Mouse (Mus musculus): Measurements from ENCODE around the gene Tlk2.
"Not testable (repeated sequence)": the region's sequence is repeated elsewhere in the genome, so short reads cannot be mapped to it uniquely, and the experiment has no call there.

Tlk2 gene

GRCm38 (mm10) chr11:105178516-105178915 lies at the start of gene Tlk2:
Gene Tlk2 (plus strand): TSS chr11:105178807.
- no peak for DNase-seq

DNA sequence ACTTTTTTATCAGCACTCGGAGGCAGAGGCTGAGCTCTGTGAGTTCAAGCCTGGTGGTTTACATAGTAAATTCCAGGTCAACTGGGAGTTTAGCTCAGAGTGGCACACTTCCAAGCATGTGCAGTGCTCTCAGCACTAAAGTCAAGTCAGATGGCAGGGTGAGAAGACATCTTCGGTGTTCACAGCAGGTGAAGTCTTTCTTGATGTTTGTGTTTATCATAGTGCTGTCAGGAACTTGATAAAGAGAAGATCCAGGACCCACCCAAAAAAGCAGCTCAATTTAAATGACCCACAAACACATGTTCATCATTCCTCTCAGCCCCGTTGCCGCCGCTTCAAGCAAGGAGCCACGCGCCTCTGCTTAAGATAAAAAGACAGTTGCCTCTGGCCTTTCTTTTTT lies 42.9 kb upstream of the Tlk2 start:
- no peak for DNase-seq

GRCm38 (mm10) chr11:105137255-105137654 lies 41.4 kb upstream of the Tlk2 start:
- DNase-seq: not testable (repeated sequence)

- DNase-seq: not testable (repeated sequence)
Observed at GRCm38 (mm10) chr11:105140512-105140911, 38.1 kb upstream of the Tlk2 start.

- DNase-seq: no peak
Observed at GRCm38 (mm10) chr11:105141115-105141514, 37.5 kb upstream of the Tlk2 start.

DNA sequence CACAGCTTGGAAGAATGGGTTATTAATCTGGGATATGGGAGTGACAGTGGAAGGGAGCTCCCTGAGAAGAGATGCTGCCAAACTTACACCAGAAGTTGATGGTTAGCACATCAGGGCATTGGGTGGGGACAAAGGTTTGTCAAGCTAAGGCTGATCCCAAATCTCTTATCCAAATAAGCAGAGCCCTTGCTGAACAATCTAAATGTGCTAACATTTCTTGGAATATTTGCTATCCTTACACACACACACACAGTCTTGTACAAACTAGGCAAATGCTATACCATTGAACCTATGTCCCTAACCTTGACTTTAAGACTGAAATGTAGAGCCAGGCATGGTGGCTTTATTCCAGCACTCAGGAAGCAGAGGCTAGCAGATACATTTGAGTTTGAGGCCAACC lies 35.0 kb upstream of the Tlk2 start:
- DNase-seq: no peak

GRCm38 (mm10) chr11:105144084-105144483 lies 34.5 kb upstream of the Tlk2 start:
- no peak for DNase-seq

DNA sequence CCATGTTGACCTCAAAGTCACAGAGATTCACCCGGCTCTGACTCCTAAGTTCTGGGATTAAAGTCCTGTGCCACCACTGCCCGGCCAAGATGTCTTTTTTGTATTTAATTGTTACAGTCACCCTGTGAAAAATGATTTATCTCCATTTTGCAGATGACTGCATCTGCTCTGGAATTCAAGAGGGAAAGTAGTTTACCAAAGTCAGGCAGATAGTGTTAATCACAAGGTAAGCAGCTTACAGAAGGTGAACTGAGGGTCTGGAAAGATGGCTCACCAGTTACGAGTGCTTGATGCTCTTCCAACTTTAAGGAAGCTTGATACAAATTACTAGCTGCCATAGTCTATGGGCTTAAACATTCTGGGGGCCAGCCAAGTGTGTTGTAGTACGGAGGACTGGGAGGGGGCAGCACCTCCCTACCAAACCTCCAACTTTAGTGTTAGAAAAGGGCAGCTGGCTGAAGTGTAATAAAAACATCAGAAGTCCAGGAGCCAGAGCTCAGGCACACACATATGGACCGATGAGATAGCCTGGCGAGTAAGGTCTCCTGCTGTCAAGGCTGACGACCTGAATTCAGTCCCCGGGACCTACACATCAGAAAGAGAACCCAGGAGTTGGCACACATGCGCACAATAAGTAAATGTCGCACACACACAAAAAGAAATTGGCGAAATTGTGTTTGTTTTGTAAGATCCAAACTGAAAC lies 33.9 kb upstream of the Tlk2 start:
- DNase-seq: no peak

- no peak for DNase-seq
Observed at GRCm38 (mm10) chr11:105145211-105145610, 33.4 kb upstream of the Tlk2 start.

DNA sequence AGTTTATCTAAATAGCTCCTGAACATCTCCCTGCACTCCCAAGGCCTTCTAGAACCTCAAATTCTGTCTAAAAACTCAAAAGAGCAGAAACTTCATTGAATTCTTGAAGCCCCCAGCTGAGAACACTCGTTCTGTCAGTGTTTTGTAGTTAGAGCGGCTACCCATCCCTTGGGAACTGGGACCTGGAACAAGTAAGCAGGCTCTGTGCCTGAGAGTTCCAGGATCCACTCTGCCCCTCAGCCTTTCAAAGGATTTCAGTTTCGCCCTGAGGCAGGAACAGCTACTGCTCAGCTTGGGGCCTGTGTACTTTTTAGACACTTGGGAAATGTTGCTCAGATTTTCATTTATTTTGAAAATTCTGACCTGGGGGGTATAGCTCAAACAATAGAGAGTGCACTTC lies 32.0 kb upstream of the Tlk2 start, which contains the start of gene Gm10842:
Gene Gm10842, plus strand, starts transcription at position 301 of the 400 bp plus-strand sequence.
- no peak for DNase-seq

- DNase-seq: no peak
Observed at GRCm38 (mm10) chr11:105149353-105149752, 29.3 kb upstream of the Tlk2 start.

DNA sequence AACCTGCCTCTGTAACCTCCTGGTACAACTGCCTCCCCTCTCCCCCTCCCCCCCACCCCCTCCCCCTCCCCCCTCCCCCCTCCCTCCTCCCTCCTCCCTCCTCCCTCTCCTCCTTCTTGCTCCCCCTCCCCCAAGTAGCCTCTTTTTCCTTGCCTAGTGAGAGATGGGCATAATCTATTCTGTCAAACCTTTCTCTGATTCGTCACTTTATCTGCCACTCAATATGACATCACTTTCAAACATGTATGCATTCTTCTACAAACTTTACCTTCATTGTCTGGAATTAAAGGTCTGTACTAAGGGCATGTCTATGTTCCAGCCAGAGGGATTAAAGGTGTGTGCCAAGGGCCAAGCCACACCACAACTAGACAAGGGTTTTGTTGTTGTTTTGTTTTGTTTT lies 28.8 kb upstream of the Tlk2 start:
- no peak for DNase-seq

DNA sequence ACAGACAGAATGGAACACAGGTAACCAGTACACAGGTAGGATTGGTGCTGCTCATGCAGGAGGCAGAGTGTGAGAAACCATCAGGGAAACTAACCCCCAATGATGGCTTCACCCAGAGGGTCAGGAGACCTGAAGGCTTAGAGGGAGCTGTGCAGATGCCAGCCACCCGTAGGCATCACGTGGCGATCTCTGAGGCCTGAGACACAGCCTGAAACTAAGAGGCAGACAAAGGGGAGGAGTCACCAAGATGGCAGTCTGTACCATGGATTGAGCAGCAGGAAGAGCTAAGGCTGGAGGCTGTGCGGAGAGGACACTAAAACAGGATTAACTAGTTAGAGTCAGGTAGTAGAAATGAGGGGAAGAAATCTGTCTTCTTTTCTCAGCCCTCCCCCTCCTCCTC lies 27.9 kb upstream of the Tlk2 start:
- DNase-seq: no peak

DNA sequence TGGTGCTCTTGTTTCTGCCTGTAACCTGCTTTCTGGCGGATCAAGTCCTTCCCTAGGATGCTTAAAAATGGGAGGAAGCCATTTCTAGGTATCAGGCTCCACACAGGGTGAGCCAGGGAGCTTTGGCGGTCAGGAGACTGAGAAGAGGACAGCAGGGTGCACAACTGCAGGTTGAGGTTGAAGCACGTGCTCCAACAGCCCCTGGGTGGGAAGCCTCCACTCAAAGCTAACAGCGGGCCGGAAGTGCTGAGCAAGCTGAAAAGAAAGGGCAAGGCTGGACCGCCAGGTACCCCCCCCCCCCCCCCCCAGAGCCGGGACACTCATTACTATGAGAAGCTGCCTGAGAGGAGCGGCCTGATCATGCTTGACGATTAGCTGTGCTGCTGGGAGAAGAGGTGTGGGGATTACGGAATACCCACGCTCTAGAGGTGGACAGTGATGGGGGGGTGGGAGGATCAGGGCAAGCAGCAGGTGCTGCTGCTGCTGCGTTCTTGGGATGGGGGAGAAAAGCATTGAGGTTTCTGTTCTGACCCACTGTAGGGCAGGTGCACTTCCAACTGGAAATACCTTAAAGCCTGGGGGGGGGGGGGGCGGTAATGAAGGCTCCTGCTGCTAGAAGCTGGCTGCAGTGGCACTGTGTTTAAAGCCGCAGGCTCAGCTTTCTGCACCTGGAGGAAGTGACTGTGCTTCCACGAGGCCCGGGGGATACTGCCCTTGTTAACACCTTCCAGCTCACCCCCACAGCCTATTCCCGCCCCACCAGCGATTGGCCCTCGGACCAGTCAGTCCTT lies 27.2 kb upstream of the Tlk2 start:
- DNase-seq: peak; percentile 64

DNA sequence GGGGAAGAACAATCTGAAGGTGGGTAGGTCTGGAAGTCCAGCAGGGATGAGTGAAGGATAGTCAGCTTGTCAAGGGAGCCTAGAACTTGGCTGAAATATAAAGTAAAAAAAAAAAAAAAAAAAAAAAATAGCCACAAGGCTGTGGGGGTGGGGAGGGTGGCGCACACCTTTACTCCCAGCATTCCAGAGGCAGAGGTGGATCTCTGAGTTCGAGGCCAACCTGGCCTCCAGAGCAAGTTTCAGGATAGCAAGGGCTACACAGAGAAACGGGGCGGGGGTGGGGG lies 26.6 kb upstream of the Tlk2 start:
- DNase-seq: no peak

- DNase-seq: no peak
Observed at GRCm38 (mm10) chr11:105152357-105152899, 26.2 kb upstream of the Tlk2 start.

DNA sequence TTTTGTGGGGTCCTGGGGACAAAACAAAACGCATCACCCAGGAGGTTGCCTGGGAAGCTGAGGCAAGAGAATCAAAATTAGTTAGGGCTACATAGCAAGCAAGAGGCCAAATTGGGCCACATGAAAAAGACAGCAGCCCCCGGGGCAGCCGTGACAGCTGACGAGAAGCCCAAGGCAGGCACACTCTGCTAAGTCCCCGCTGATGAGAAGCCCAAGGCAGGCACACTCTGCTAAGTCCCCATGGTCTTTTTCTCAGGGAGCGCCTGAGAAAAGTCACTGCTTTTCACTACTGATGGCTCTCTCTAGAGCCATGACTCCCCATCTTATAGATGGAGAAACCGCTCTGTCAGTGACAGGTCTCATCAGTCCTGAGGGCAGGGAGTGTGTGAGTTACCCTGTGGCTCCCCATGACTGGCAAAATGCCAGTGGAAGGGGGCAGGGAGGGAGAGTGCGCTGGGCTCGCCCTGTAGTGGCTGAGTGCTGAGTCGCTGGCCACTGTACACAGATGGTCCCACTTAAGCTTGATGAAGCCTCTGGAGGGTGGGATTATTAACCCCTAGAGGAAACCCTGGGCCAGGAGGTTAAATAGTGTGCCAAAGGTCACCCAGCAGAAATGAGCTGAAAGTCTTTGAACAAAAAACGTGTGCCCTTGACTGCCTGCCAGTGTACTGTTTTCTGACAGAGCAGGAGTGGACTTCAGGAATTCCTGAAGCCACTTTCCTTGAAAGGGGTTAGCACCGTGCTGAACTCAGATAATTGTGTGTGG lies 25.4 kb upstream of the Tlk2 start:
- no peak for DNase-seq

GRCm38 (mm10) chr11:105155915-105156314 lies 22.7 kb upstream of the Tlk2 start:
- DNase-seq: no peak

GRCm38 (mm10) chr11:105156748-105157267 lies 21.8 kb upstream of the Tlk2 start:
- peak; percentile 23 for DNase-seq

- DNase-seq: no peak
Observed at GRCm38 (mm10) chr11:105158047-105158446, 20.6 kb upstream of the Tlk2 start.

DNA sequence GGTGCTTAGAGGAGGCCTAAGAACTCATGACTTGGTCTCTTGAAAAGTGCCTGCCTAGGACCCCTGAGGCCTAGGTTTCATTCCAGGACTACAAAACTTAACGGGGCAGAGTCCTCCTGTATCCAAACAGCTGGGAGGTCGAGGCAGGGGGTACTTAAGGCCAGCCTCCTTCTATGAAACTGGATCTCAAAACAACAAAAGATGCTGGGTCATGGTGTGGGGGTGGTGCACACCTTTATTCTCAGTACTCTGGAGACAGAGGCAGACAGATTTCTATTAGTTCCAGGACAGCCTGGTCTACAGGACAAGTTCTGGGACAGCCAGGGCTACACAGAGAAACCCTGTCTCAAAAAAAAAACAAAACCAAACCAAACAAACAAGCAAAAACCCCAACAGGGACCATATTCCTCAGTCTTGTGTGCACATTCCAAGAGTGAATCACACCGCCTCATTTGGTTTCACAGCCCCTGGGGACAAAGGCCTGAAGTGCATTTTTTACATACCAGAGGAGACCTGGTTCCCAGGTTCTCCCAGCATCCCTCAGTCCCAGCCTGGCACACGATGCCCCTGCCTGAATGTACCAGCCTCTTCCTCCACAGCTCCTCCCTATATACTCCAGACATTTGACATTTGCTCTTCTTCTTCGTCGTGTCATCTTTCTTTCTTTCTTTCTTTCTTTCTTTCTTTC lies 18.8 kb upstream of the Tlk2 start:
- no peak for DNase-seq

DNA sequence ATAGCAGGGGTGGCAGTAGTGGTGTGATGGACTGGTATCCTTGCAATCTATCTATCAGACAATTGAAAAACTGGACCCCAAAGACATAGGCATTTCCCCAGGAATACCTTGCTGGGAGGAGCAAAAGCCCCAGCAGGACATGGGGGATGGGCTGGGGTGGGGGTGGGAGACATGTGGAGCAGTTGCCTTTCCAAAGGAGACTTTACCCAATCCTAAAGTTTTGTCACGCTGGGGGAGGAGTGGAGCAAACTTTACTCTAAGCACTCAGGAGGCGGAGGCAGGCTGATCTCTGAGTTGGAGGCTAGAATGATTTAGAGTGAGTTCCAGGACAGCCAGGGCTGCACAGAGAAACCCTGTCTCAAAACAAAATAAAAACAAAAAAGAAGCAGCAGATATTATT lies 17.2 kb upstream of the Tlk2 start:
- DNase-seq: no peak

Data from thymus, postnatal 4 days (tissue).